Comparison of ENCODE assay signal across 16 mouse cellular contexts in the genomic region with DNA sequence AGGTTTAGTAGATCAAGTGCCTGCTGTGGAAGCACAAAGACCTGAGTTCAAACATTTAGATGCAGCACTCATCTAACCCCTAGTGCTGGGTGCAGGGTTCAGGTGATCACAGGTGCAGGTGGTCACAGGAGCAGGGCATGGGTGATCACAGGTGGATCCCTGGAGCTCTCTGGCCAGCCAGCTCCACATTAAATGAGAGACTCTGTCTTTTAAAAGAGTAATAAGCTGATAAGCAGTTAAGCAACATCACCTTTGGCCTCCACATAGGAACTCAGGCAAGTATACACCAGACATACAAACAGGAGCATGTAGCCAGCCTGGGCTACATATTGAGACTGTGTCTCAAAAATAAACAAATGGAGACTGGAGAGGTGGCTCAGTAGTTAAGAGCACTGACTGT.
"Had no signal": no experiment of that assay in that cellular context is flagged by ENCODE, and none has a peak within 500 bp of the region (broad histone marks: within the 10 kb centered on the region; RNA-seq: fewer than 3 reads in every experiment).

No protein-coding gene starts in this region.

- DNase-seq: kidney, postnatal 36 days; layer of hippocampus, adult 9-11 months; layer of hippocampus, postnatal 36 days; lung, postnatal 14 days; retina, postnatal 1 day; right cerebral cortex, postnatal 4 days; thymus, adult 2 months; thymus, postnatal 25 days had no signal

- H3K9ac ChIP-seq: limb, embryonic 15.5 days; liver, embryonic 15.5 days; lung, embryonic 15.5 days; midbrain, embryonic 12.5 days; neural tube, embryonic 13.5 days; stomach, embryonic 15.5 days had no signal

- H3K9me3 ChIP-seq: limb, embryonic 15.5 days; liver, embryonic 15.5 days; midbrain, embryonic 12.5 days; neural tube, embryonic 13.5 days; stomach, embryonic 15.5 days had no signal

- H3K27me3 ChIP-seq: limb, embryonic 15.5 days; liver, embryonic 15.5 days; lung, embryonic 15.5 days; midbrain, embryonic 12.5 days; neural tube, embryonic 13.5 days; stomach, embryonic 15.5 days had no signal

- H3K4me3 ChIP-seq: limb, embryonic 15.5 days; liver, embryonic 15.5 days; lung, embryonic 15.5 days; midbrain, embryonic 12.5 days; neural tube, embryonic 13.5 days; stomach, embryonic 15.5 days had no signal

- H3K4me1 ChIP-seq: limb, embryonic 15.5 days; lung, embryonic 15.5 days; midbrain, embryonic 12.5 days; neural tube, embryonic 13.5 days had no signal

- H3K36me3 ChIP-seq: lung, embryonic 15.5 days had no signal

- ATAC-seq: midbrain, embryonic 16.5 days had no signal

- H3K4me2 ChIP-seq: limb, embryonic 15.5 days; liver, embryonic 15.5 days; lung, embryonic 15.5 days; midbrain, embryonic 12.5 days; neural tube, embryonic 13.5 days; stomach, embryonic 15.5 days had no signal

- H3K27ac ChIP-seq: kidney, postnatal 0 days; limb, embryonic 15.5 days; liver, embryonic 15.5 days; lung, embryonic 15.5 days; midbrain, embryonic 12.5 days; neural tube, embryonic 13.5 days; stomach, embryonic 15.5 days had no signal
